Mouse (Mus musculus) megakaryocyte, embryonic 14.5 days (primary cell): ENCODE data around the gene Vamp2.

Experiments
- FLI1 ChIP-seq: IDR thresholded peaks from 2 replicates; pipeline ENCODE4 v1.6.1; 2012; ENCODE audit warnings: low read length, inconsistent platforms, mixed read lengths
- GATA1 ChIP-seq: IDR thresholded peaks from 3 replicates; pipeline ENCODE4 v1.6.1; 2012; ENCODE audit warnings: mixed read lengths, low read length, inconsistent platforms, borderline replicate concordance

GRCm38 (mm10) chr11:69085608-69086007, 2.7 kb upstream of the Vamp2 start:
- TF ChIP-seq GATA1 (no peak), FLI1 (no peak)
